Mouse (Mus musculus) kidney, embryonic 14.5 days (tissue): ENCODE measurements around the gene Gcsh. TPM values are rescaled to one million over a fixed set of nuclear protein-coding genes. Genes with fewer than 3 reads are reported as not detected.

ENCODE experiments used
- ATAC-seq: fragments of 200-750 bp; cut with Nextera tagmentation; 2 replicates; pipeline ENCODE4 v1.8.0; 2017; ENCODE audit warnings: moderate number of reproducible peaks, mild to moderate bottlenecking, moderate TSS enrichment, moderate library complexity; ENCODE audit not compliant: low FRiP score, low TSS enrichment
- H3K27ac ChIP-seq: fragments of 300-500 bp; sonication (generic); 2 replicates; pipeline ENCODE4 v1.5.1; 2014; ENCODE audit warnings: low read depth, mild to moderate bottlenecking, low read length, moderate library complexity, mixed read lengths
- H3K27me3 ChIP-seq: fragments of 300-500 bp; sonication (generic); 2 replicates; pipeline ENCODE4 v1.6.1; 2014; ENCODE audit warnings: mild to moderate bottlenecking, low read length; ENCODE audit not compliant: control insufficient read depth, insufficient read depth
- H3K36me3 ChIP-seq: fragments of 300-500 bp; sonication (generic); 2 replicates; pipeline ENCODE4 v1.6.1; 2014; ENCODE audit warnings: low read length, mixed read lengths; ENCODE audit not compliant: control insufficient read depth, insufficient read depth
- H3K4me1 ChIP-seq: fragments of 300-500 bp; sonication (generic); 2 replicates; pipeline ENCODE4 v1.6.1; 2014; ENCODE audit warnings: low read length, mixed read lengths; ENCODE audit not compliant: control insufficient read depth, insufficient read depth
- H3K4me2 ChIP-seq: fragments of 300-500 bp; sonication (generic); replicated peaks from 2 replicates; pipeline ENCODE4 v1.6.1; 2014; ENCODE audit warnings: low read depth, mild to moderate bottlenecking, low read length
- H3K4me3 ChIP-seq: fragments of 300-500 bp; sonication (generic); 2 replicates; pipeline ENCODE4 v1.5.1; 2014; ENCODE audit warnings: mild to moderate bottlenecking, low read length
- H3K9ac ChIP-seq: fragments of 300-500 bp; sonication (generic); 2 replicates; pipeline ENCODE4 v1.6.1; 2014; ENCODE audit warnings: low read depth, mild to moderate bottlenecking, low read length, moderate library complexity
- H3K9me3 ChIP-seq: fragments of 300-500 bp; sonication (generic); 2 replicates; pipeline ENCODE4 v1.6.1; 2016; ENCODE audit warnings: low read length; ENCODE audit not compliant: control insufficient read depth
- WGBS: fragments of 180-500 bp; shearing (Covaris S2); extraction: QIAGEN DNeasy Blood & Tissue Kit; methylation state at CpG from one replicate; pipeline ENCODE4 v1.1.7; 2014; 5-methylcytosine and 5-hydroxymethylcytosine counted together
- polyA plus RNA-seq: library from polyadenylated mRNA; unstranded; fragments of >200 nt; fragmentation: Nextera tagmentation; extraction: Ambion mirVana; gene quantifications from 2 replicates; pipeline ENCODE4 v1.2.1, GENCODE M21; 2014

The Gcsh gene
- 182 and 198 TPM in 2 replicates for polyA plus RNA-seq

- no peaks in the 10 kb centered on the region for H3K27me3 ChIP-seq
Observed at GRCm38 (mm10) chr8:116993095-116993867, at the start of gene Gcsh. Gene Gcsh, minus strand, starts transcription at chr8:116993537.

GRCm38 (mm10) chr8:117039843-117040242, 46.5 kb upstream of the Gcsh start:
- Histone ChIP-seq H3K27ac (no peak overlapping the region), H3K4me3 (no peak overlapping the region), H3K4me1 (no peaks in the 10 kb centered on the region), H3K9me3 (no peaks in the 10 kb centered on the region), H3K27me3 (no peaks in the 10 kb centered on the region), H3K9ac (no peak overlapping the region), H3K4me2 (no peak overlapping the region), H3K36me3 (no peaks in the 10 kb centered on the region)
- no peak for ATAC-seq
- WGBS: 84% methylated on average over 7 of the region's 7 CpGs

More at GRCm38 (mm10) chr8:116993095-116993867, at the start of gene Gcsh:
- Histone ChIP-seq H3K4me1 (peaks cover 5% of the 10 kb centered on the region; the same call in 1 of the 2 replicates), H3K4me2 (peak within 1 kb of the TSS; percentile 94), H3K9ac (peak within 1 kb of the TSS; percentile 74), H3K27ac (peak within 1 kb of the TSS; percentile 60), H3K4me3 (peak within 1 kb of the TSS; percentile 74), H3K9me3 (no peaks in the 10 kb centered on the region), H3K36me3 (peaks cover 6% of the 10 kb centered on the region; the same call in 1 of the 2 replicates)
- ATAC-seq: peak; percentile 100
- under 1% methylated on average over 56 of the region's 56 CpGs for WGBS

- H3K9ac ChIP-seq: no peak overlapping the region
- no peaks in the 10 kb centered on the region for H3K9me3 ChIP-seq
- no peaks in the 10 kb centered on the region for H3K36me3 ChIP-seq
- no peaks in the 10 kb centered on the region for H3K27me3 ChIP-seq
- H3K4me3 ChIP-seq: no peak overlapping the region
- H3K27ac ChIP-seq: no peak overlapping the region
- WGBS: 87% methylated on average over 7 of the region's 7 CpGs
- ATAC-seq: no peak
- no peaks in the 10 kb centered on the region for H3K4me1 ChIP-seq
- H3K4me2 ChIP-seq: no peak overlapping the region
Observed at GRCm38 (mm10) chr8:117037374-117037935, 44.1 kb upstream of the Gcsh start.

GRCm38 (mm10) chr8:117033393-117033792, 40.1 kb upstream of the Gcsh start:
- Histone ChIP-seq H3K9me3 (no peaks in the 10 kb centered on the region), H3K9ac (no peak overlapping the region), H3K4me1 (0 out of 2 replicates have a peak, but pooled peaks cover 3% of the 10 kb centered on the region), H3K27ac (no peak overlapping the region), H3K36me3 (no peaks in the 10 kb centered on the region), H3K4me2 (no peak overlapping the region), H3K27me3 (no peaks in the 10 kb centered on the region), H3K4me3 (no peak overlapping the region)
- ATAC-seq: no peak
- 78% methylated on average over 3 of the region's 3 CpGs for WGBS

- H3K4me1 ChIP-seq: 0 out of 2 replicates have a peak, but pooled peaks cover 3% of the 10 kb centered on the region
- no peak overlapping the region for H3K4me3 ChIP-seq
- H3K27me3 ChIP-seq: no peaks in the 10 kb centered on the region
- ATAC-seq: no peak
- WGBS: 78% methylated on average over 8 of the region's 8 CpGs
- H3K36me3 ChIP-seq: no peaks in the 10 kb centered on the region
- H3K9ac ChIP-seq: no peak overlapping the region
- no peaks in the 10 kb centered on the region for H3K9me3 ChIP-seq
- H3K27ac ChIP-seq: no peak overlapping the region
- no peak overlapping the region for H3K4me2 ChIP-seq
Observed at GRCm38 (mm10) chr8:117032609-117033008, 39.3 kb upstream of the Gcsh start.

GRCm38 (mm10) chr8:117031476-117031875, 38.1 kb upstream of the Gcsh start:
- 55% methylated on average over 6 of the region's 6 CpGs for WGBS
- 0 out of 2 replicates have a peak, but pooled peaks cover 3% of the 10 kb centered on the region for H3K4me1 ChIP-seq
- H3K27ac ChIP-seq: no peak overlapping the region
- H3K4me3 ChIP-seq: no peak overlapping the region
- no peak overlapping the region for H3K4me2 ChIP-seq
- no peaks in the 10 kb centered on the region for H3K27me3 ChIP-seq
- no peak for ATAC-seq
- no peaks in the 10 kb centered on the region for H3K9me3 ChIP-seq
- no peak overlapping the region for H3K9ac ChIP-seq
- no peaks in the 10 kb centered on the region for H3K36me3 ChIP-seq

- H3K4me3 ChIP-seq: no peak overlapping the region
- no peak overlapping the region for H3K9ac ChIP-seq
- no peaks in the 10 kb centered on the region for H3K27me3 ChIP-seq
- H3K27ac ChIP-seq: no peak overlapping the region
- H3K4me1 ChIP-seq: 0 out of 2 replicates have a peak, but pooled peaks cover 3% of the 10 kb centered on the region
- H3K4me2 ChIP-seq: no peak overlapping the region
- no peaks in the 10 kb centered on the region for H3K36me3 ChIP-seq
- WGBS: 93% methylated on average over 10 of the region's 10 CpGs
- no peaks in the 10 kb centered on the region for H3K9me3 ChIP-seq
- no peak for ATAC-seq
Observed at GRCm38 (mm10) chr8:117028686-117029085, 35.3 kb upstream of the Gcsh start.

GRCm38 (mm10) chr8:117027601-117028000, 34.3 kb upstream of the Gcsh start:
- H3K27ac ChIP-seq: no peak overlapping the region
- ATAC-seq: no peak
- 0 out of 2 replicates have a peak, but pooled peaks cover 3% of the 10 kb centered on the region for H3K4me1 ChIP-seq
- H3K4me3 ChIP-seq: no peak overlapping the region
- H3K36me3 ChIP-seq: no peaks in the 10 kb centered on the region
- H3K4me2 ChIP-seq: no peak overlapping the region
- H3K27me3 ChIP-seq: no peaks in the 10 kb centered on the region
- no peaks in the 10 kb centered on the region for H3K9me3 ChIP-seq
- H3K9ac ChIP-seq: no peak overlapping the region
- 79% methylated on average over 5 of the region's 5 CpGs for WGBS
